Mouse (Mus musculus) neural tube, embryonic 14.5 days (tissue): ENCODE results near the gene Zfp740. TPM values are rescaled to one million over a fixed set of nuclear protein-coding genes. Genes with fewer than 3 reads are reported as not detected.
A peak's percentile ranks its signal among the peaks of the same experiment; 100 is the strongest.
"Not testable (repeated sequence)": the region's sequence is repeated elsewhere in the genome, so short reads cannot be mapped to it uniquely, and the experiment has no call there.

ENCODE experiments used
- ATAC-seq: fragments of 200-750 bp; cut with Nextera tagmentation; 2 replicates; pipeline ENCODE4 v1.8.0; 2017; ENCODE audit warnings: low read depth, mild to moderate bottlenecking, moderate TSS enrichment, moderate library complexity
- H3K27ac ChIP-seq: fragments of 300-500 bp; sonication (generic); 2 replicates; pipeline ENCODE4 v1.5.1; 2014; ENCODE audit warnings: low read depth, mild to moderate bottlenecking, control low read depth, low read length, moderate library complexity, mixed read lengths
- H3K27me3 ChIP-seq: fragments of 300-500 bp; sonication (generic); 2 replicates; pipeline ENCODE4 v1.6.1; 2014; ENCODE audit warnings: low read length; ENCODE audit not compliant: control insufficient read depth, insufficient read depth
- H3K36me3 ChIP-seq: fragments of 300-500 bp; sonication (generic); 2 replicates; pipeline ENCODE4 v1.6.1; 2014; ENCODE audit warnings: low read length, mixed read lengths; ENCODE audit not compliant: control insufficient read depth, insufficient read depth
- H3K4me1 ChIP-seq: fragments of 300-500 bp; sonication (generic); 2 replicates; pipeline ENCODE4 v1.6.1; 2014; ENCODE audit warnings: low read length; ENCODE audit not compliant: control insufficient read depth, insufficient read depth
- H3K4me2 ChIP-seq: fragments of 300-500 bp; sonication (generic); 2 replicates; pipeline ENCODE4 v1.6.1; 2014; ENCODE audit warnings: mild to moderate bottlenecking, low read depth, low read length, control low read depth
- H3K4me3 ChIP-seq: fragments of 300-500 bp; sonication (generic); 2 replicates; pipeline ENCODE4 v1.5.1; 2014; ENCODE audit warnings: low read depth, low read length, control low read depth, mixed read lengths
- H3K9ac ChIP-seq: fragments of 300-500 bp; sonication (generic); replicated peaks from 2 replicates; pipeline ENCODE4 v1.6.1; 2014; ENCODE audit warnings: low read depth, mild to moderate bottlenecking, control low read depth, low read length, mixed read lengths
- H3K9me3 ChIP-seq: fragments of 300-500 bp; sonication (generic); 2 replicates; pipeline ENCODE4 v1.6.1; 2016; ENCODE audit warnings: low read length; ENCODE audit not compliant: control insufficient read depth
- WGBS: fragments of 180-500 bp; shearing (Covaris S2); extraction: QIAGEN DNeasy Blood & Tissue Kit; methylation state at CpG from one replicate; pipeline ENCODE4 v1.1.7; 2014; 5-methylcytosine and 5-hydroxymethylcytosine counted together
- polyA plus RNA-seq: library from polyadenylated mRNA; unstranded; fragments of >200 nt; fragmentation: Nextera tagmentation; extraction: Ambion mirVana; gene quantifications from 2 replicates; pipeline ENCODE4 v1.2.1, GENCODE M21; 2014

Zfp740 gene
- polyA plus RNA-seq, 1 experiment from 2014 or later = 38.2 TPM

- Histone ChIP-seq H3K4me2 (no peak overlapping the region), H3K36me3 (peaks cover 29% of the 10 kb centered on the region), H3K9me3 (no peaks in the 10 kb centered on the region), H3K4me1 (no peaks in the 10 kb centered on the region), H3K4me3 (no peak overlapping the region), H3K27ac (no peak overlapping the region), H3K27me3 (no peaks in the 10 kb centered on the region), H3K9ac (no peak overlapping the region)
- WGBS = 65% methylated on average over 6 of the region's 6 CpGs
- ATAC-seq = no peak
These were observed 12.6 kb downstream of the Zfp740 start for GRCm38 (mm10) chr15:102215624-102216023.

- 83% methylated on average over 16 of the region's 16 CpGs for WGBS
These were observed 13.6 kb downstream of the Zfp740 start for GRCm38 (mm10) chr15:102216459-102217228.

GRCm38 (mm10) chr15:102217325-102217724 is 14.3 kb downstream of the Zfp740 start:
- 88% methylated on average over 7 of the region's 7 CpGs for WGBS

More at GRCm38 (mm10) chr15:102216459-102217228, 13.6 kb downstream of the Zfp740 start:
- Histone ChIP-seq H3K27me3 (no peaks in the 10 kb centered on the region), H3K4me3 (no peak overlapping the region), H3K27ac (no peak overlapping the region), H3K4me1 (no peaks in the 10 kb centered on the region), H3K36me3 (peaks cover 24% of the 10 kb centered on the region), H3K9me3 (no peaks in the 10 kb centered on the region), H3K4me2 (no peak overlapping the region), H3K9ac (no peak overlapping the region)
- no peak; the same call in 1 of the 2 replicates for ATAC-seq

GRCm38 (mm10) chr15:102222386-102222785 is 19.3 kb downstream of the Zfp740 start:
- no peaks in the 10 kb centered on the region for H3K9me3 ChIP-seq
- H3K9ac ChIP-seq = no peak overlapping the region
- no peak for ATAC-seq
- H3K4me2 ChIP-seq = no peak overlapping the region
- H3K4me1 ChIP-seq = 0 out of 2 replicates have a peak, but pooled peaks cover 2% of the 10 kb centered on the region
- 52% methylated on average over 10 of the region's 10 CpGs for WGBS
- peaks cover 5% of the 10 kb centered on the region for H3K27me3 ChIP-seq
- no peak overlapping the region for H3K27ac ChIP-seq
- H3K4me3 ChIP-seq = no peak overlapping the region
- no peaks in the 10 kb centered on the region for H3K36me3 ChIP-seq

More at GRCm38 (mm10) chr15:102217325-102217724, 14.3 kb downstream of the Zfp740 start:
- Histone ChIP-seq H3K36me3 (peaks cover 22% of the 10 kb centered on the region), H3K27ac (no peak overlapping the region), H3K27me3 (no peaks in the 10 kb centered on the region), H3K4me1 (no peaks in the 10 kb centered on the region), H3K9me3 (no peaks in the 10 kb centered on the region), H3K4me3 (no peak overlapping the region), H3K4me2 (no peak overlapping the region), H3K9ac (no peak overlapping the region)
- no peak for ATAC-seq

GRCm38 (mm10) chr15:102224186-102224991 is 21.3 kb downstream of the Zfp740 start:
- peak; percentile 86 for ATAC-seq
- Histone ChIP-seq H3K9ac (peak overlapping the region; percentile 54), H3K4me3 (peak overlapping the region; percentile 35), H3K36me3 (no peaks in the 10 kb centered on the region), H3K27ac (no peak overlapping the region), H3K27me3 (peaks cover 5% of the 10 kb centered on the region), H3K4me2 (peak overlapping the region; percentile 84), H3K9me3 (no peaks in the 10 kb centered on the region), H3K4me1 (0 out of 2 replicates have a peak, but pooled peaks cover 2% of the 10 kb centered on the region)
- WGBS = 2% methylated on average over 43 of the region's 43 CpGs

- Histone ChIP-seq H3K9ac (peak overlapping the region; percentile 54), H3K9me3 (no peaks in the 10 kb centered on the region), H3K27ac (no peak overlapping the region), H3K36me3 (no peaks in the 10 kb centered on the region), H3K4me2 (peak overlapping the region; percentile 84), H3K4me3 (peak overlapping the region; percentile 35), H3K27me3 (peaks cover 5% of the 10 kb centered on the region), H3K4me1 (0 out of 2 replicates have a peak, but pooled peaks cover 2% of the 10 kb centered on the region)
- 17% methylated on average over 21 of the region's 21 CpGs for WGBS
- ATAC-seq = no peak
These were observed 22.1 kb downstream of the Zfp740 start for GRCm38 (mm10) chr15:102224992-102225617.

GRCm38 (mm10) chr15:102225619-102226018 is 22.6 kb downstream of the Zfp740 start:
- not testable (repeated sequence) for H3K27me3 ChIP-seq, H3K4me1 ChIP-seq, H3K9ac ChIP-seq, H3K27ac ChIP-seq, H3K9me3 ChIP-seq, H3K4me3 ChIP-seq, H3K4me2 ChIP-seq, H3K36me3 ChIP-seq, ATAC-seq
- 82% methylated on average over 6 of the region's 6 CpGs for WGBS

- Histone ChIP-seq H3K27ac (no peak overlapping the region), H3K9me3 (no peaks in the 10 kb centered on the region), H3K36me3 (no peaks in the 10 kb centered on the region), H3K4me3 (no peak overlapping the region), H3K9ac (no peak overlapping the region), H3K27me3 (no peaks in the 10 kb centered on the region), H3K4me1 (no peaks in the 10 kb centered on the region), H3K4me2 (no peak overlapping the region)
- no peak for ATAC-seq
- 82% methylated on average over 17 of the region's 17 CpGs for WGBS
These were observed 27.6 kb downstream of the Zfp740 start for GRCm38 (mm10) chr15:102230408-102231321.
